Mouse (Mus musculus) lung, adult 2 months (tissue): ENCODE results near the gene 1110008L16Rik.

Experiments
- CTCF ChIP-seq: fragments of 200-500 bp; IDR thresholded peaks from 2 replicates; pipeline ENCODE4 v1.5.1; 2011; ENCODE audit warnings: mild to moderate bottlenecking, low read length, control low read depth; ENCODE audit not compliant: insufficient read depth
- POLR2A ChIP-seq: fragments of 200-500 bp; IDR thresholded peaks from 2 replicates; pipeline ENCODE4 v1.6.1; 2011; ENCODE audit warnings: low read depth, mild to moderate bottlenecking, control low read depth, low read length, borderline replicate concordance; ENCODE audit errors: extremely low read depth

DNA sequence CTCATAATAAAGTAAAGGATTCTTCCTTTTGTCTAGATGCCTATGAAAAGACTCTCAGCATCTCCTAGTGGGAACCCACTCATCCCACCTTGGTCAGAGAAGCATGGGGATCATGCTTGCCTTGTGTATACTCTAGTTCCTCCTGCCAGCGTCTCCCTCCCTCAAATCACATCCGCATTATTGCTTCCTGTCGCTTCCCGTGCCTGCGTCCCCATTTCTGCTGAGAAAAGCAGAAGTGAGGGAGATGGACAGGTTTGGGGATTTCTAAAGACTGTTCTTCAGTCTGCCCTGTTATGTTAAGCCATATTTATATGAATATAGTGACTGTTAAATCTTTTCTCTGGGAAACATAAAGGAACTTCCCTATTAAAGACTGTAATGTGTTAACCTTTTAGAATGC is 61.6 kb downstream of the 1110008L16Rik start:
- TF ChIP-seq POLR2A (no peak), CTCF (no peak)
